Mouse (Mus musculus): ENCODE measurements around the gene Eid1.

DNA sequence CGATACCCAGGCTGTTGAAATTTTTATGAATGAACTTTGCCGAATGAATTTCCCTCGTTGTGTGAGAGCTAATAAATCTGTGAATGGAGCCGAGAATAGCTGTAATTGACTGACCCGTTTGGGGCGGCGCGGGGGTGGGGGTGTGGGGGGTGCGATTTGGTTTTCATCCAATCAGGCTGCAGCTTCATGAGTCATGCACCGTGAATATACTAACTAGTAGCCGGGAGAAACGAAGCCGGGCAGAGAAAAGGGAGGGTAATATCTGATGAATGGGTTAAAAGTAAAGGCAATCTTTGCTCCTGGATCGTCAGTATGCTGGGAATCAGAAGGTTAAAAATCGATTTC lies 51.2 kb downstream of the Eid1 start, which contains the start of gene Shc4:
- TF ChIP-seq CTCF (IDR thresholded peaks at IDR 0.05; ENCODE audit: low read depth, low read length) (no peak), TAL1 (conservative IDR thresholded peaks at IDR 0.05; ENCODE audit: low read depth, low read length) (no peak), POLR2AphosphoS5 (IDR thresholded peaks at IDR 0.05; ENCODE audit: insufficient replicate concordance, low read depth, low read length) (no peak), GATA1 (IDR thresholded peaks at IDR 0.05; ENCODE audit: borderline replicate concordance, low read length) (no peak), GATA2 (IDR thresholded peaks at IDR 0.05; ENCODE audit: borderline replicate concordance, low read depth, low read length) (no peak)
